Mouse (Mus musculus): ENCODE measurements around the gene Ctnna3. TPM values are rescaled to one million over a fixed set of nuclear protein-coding genes. Genes with fewer than 3 reads are reported as not detected.
"Not testable (repeated sequence)": the region's sequence is repeated elsewhere in the genome, so short reads cannot be mapped to it uniquely, and the experiment has no call there.

The Ctnna3 gene
- polyA plus RNA-seq, 1 experiment from 2014 or later = 0.16 TPM

DNA sequence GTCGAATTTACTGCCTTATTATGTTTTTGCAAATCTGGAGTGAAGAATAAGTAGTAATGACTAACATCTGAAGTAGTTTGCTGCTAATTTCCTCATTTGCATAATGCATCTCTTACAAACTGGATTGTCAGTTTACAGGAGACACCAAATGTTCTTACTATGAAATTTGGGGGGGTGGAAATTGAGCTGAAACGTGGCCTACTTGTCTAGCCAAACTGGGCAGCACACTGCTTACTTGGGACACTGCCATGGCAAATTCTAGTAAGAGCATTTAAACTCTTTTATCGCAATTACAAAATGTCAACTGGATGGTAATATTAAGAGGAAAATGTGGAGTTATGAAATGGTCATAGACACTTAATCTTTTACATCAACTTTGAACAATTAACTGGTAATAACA, 716.6 kb downstream of the Ctnna3 start:
- H3K9me3 ChIP-seq = no peaks in the 10 kb centered on the region
- no peak overlapping the region for H3K27ac ChIP-seq
- no peaks in the 10 kb centered on the region for H3K36me3 ChIP-seq (replicated peaks)
- H3K4me1 ChIP-seq = no peaks in the 10 kb centered on the region
- H3K4me3 ChIP-seq = no peak overlapping the region
- H3K27me3 ChIP-seq (ENCODE audit: poor library complexity, severe bottlenecking) = no peaks in the 10 kb centered on the region
- WGBS = 89% methylated on average over 3 of the region's 3 CpGs
- no peak for DNase-seq (ENCODE audit: extremely low spot score, low spot score)

- no peaks in the 10 kb centered on the region for H3K36me3 ChIP-seq (replicated peaks)
- DNase-seq (ENCODE audit: extremely low spot score, low spot score) = no peak
- no peaks in the 10 kb centered on the region for H3K9me3 ChIP-seq
- H3K4me3 ChIP-seq = no peak overlapping the region
- no peaks in the 10 kb centered on the region for H3K27me3 ChIP-seq (ENCODE audit: poor library complexity, severe bottlenecking)
- 0 out of 2 replicates have a peak, but pooled peaks cover 4% of the 10 kb centered on the region for H3K4me1 ChIP-seq
- 93% methylated on average over 13 of the region's 13 CpGs for WGBS
- H3K27ac ChIP-seq = no peak overlapping the region
Observed at GRCm38 (mm10) chr10:64181696-64182095, 751.8 kb downstream of the Ctnna3 start.

- WGBS = over 99% methylated on average over 4 of the region's 4 CpGs
- H3K27ac ChIP-seq = no peak overlapping the region
- no peak for DNase-seq (ENCODE audit: extremely low spot score, low spot score)
- no peaks in the 10 kb centered on the region for H3K27me3 ChIP-seq (ENCODE audit: poor library complexity, severe bottlenecking)
- H3K4me3 ChIP-seq = no peak overlapping the region
- no peaks in the 10 kb centered on the region for H3K36me3 ChIP-seq (replicated peaks)
- no peaks in the 10 kb centered on the region for H3K9me3 ChIP-seq
- H3K4me1 ChIP-seq = 0 out of 2 replicates have a peak, but pooled peaks cover 4% of the 10 kb centered on the region
Observed at GRCm38 (mm10) chr10:64182731-64183130, 752.8 kb downstream of the Ctnna3 start.

DNA sequence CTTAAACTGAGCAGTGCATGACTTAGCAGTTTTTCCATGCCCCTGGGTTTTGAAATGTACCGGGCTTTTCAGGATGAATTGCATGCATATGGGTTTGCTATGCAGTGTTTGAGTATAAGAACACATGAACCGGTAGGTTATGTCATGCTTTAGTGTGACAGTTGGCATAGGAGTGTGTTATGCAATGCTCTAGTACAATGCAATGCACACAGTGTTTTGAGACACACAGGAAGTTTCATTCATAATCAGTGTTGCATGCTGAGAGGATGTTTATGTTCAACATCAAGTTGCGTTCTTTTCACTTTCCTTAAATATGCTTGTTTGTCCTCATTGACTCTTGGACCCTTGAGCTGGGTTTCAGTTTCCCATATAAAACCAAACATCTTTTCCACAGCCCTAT, 758.1 kb downstream of the Ctnna3 start:
- H3K4me3 ChIP-seq = no peak overlapping the region

DNA sequence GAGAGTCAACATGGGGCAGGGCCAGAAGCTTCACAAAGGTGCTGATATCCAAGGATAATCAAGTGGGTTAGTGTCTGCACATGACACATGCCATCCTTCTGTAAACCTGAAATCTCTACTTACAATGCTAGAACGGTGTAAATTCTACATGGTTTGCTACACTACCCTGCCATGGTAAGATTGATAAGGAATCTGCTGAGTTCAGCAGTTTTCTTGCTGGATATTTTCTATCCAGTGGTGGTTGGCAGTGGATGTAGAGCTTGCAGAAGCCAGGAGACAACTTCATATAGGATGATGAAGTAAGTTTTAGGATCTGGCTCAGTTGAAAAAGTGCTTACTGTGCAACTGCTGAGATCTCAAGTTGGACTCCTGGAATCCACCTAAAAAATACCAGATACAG, 767.7 kb downstream of the Ctnna3 start:
- 96% methylated on average over 1 of the region's 1 CpGs for WGBS

More for the DNA sequence above, 758.1 kb downstream of the Ctnna3 start:
- H3K27me3 ChIP-seq (ENCODE audit: poor library complexity, severe bottlenecking) = no peaks in the 10 kb centered on the region
- no peak overlapping the region for H3K27ac ChIP-seq
- no peaks in the 10 kb centered on the region for H3K4me1 ChIP-seq
- H3K9me3 ChIP-seq = no peaks in the 10 kb centered on the region
- WGBS = 94% methylated on average over 3 of the region's 3 CpGs
- no peaks in the 10 kb centered on the region for H3K36me3 ChIP-seq (replicated peaks)
- no peak for DNase-seq (ENCODE audit: extremely low spot score, low spot score)

DNA sequence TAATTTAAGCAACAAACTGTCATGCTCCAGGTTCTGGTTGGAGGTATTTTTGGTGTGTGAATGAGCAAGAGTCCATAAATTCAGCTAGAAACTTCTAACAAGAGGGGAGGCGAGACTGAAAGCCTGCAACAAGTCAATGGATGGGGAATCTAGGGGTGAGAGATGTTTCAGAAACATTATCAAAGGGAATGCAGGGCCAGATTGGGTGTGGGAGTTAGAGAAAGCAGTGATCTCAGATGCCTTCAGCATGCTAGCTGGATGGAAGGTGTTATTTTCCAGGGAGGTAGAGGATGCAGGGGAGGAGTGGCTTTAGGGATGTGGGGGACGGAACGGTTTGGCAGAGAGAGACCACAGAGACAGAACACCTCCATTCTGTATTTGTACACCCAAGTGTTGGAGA, 785.7 kb downstream of the Ctnna3 start:
- no peaks in the 10 kb centered on the region for H3K4me1 ChIP-seq
- H3K27me3 ChIP-seq (ENCODE audit: poor library complexity, severe bottlenecking) = no peaks in the 10 kb centered on the region
- H3K27ac ChIP-seq = no peak overlapping the region
- H3K4me3 ChIP-seq = no peak overlapping the region
- H3K36me3 ChIP-seq (replicated peaks) = no peaks in the 10 kb centered on the region
- DNase-seq (ENCODE audit: extremely low spot score, low spot score) = no peak
- 89% methylated on average over 3 of the region's 3 CpGs for WGBS
- H3K9me3 ChIP-seq = no peaks in the 10 kb centered on the region

More for the DNA sequence above, 767.7 kb downstream of the Ctnna3 start:
- Histone ChIP-seq H3K9me3 (no peaks in the 10 kb centered on the region), H3K4me1 (no peaks in the 10 kb centered on the region), H3K27me3 (ENCODE audit: poor library complexity, severe bottlenecking) (no peaks in the 10 kb centered on the region), H3K36me3 (replicated peaks) (no peaks in the 10 kb centered on the region), H3K27ac (no peak overlapping the region), H3K4me3 (no peak overlapping the region)
- DNase-seq (ENCODE audit: extremely low spot score, low spot score) = no peak

DNA sequence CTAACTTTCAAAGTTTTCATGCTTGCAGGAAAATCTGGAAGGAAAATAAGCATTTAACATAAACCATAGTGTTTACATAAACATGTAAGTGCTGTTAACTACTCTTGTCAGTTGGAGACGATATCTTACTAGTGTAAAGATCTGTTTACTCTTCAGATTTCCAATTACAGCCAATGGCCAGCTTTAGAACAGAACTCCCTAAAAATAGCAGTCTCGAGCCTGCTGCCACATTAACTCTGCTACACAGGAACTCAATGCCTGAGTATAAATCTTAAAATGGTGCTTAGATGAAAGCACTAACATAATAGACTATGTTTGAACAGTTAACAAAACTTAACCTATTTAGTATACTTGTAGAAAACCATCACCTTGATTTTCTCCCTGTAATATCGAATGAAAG, 793.1 kb downstream of the Ctnna3 start:
- Histone ChIP-seq H3K27ac (no peak overlapping the region), H3K4me1 (no peaks in the 10 kb centered on the region), H3K9me3 (no peaks in the 10 kb centered on the region), H3K36me3 (replicated peaks) (no peaks in the 10 kb centered on the region), H3K4me3 (no peak overlapping the region), H3K27me3 (ENCODE audit: poor library complexity, severe bottlenecking) (no peaks in the 10 kb centered on the region)
- no peak for DNase-seq (ENCODE audit: extremely low spot score, low spot score)
- 76% methylated on average over 3 of the region's 3 CpGs for WGBS

- no peaks in the 10 kb centered on the region for H3K9me3 ChIP-seq
- H3K4me1 ChIP-seq = no peaks in the 10 kb centered on the region
- H3K36me3 ChIP-seq (replicated peaks) = no peaks in the 10 kb centered on the region
- H3K4me3 ChIP-seq = no peak overlapping the region
- H3K27ac ChIP-seq = no peak overlapping the region
- DNase-seq (ENCODE audit: extremely low spot score, low spot score) = no peak
- H3K27me3 ChIP-seq (ENCODE audit: poor library complexity, severe bottlenecking) = no peaks in the 10 kb centered on the region
- 96% methylated on average over 9 of the region's 9 CpGs for WGBS
Observed at GRCm38 (mm10) chr10:64224007-64224406, 794.1 kb downstream of the Ctnna3 start.

- no peak for DNase-seq (ENCODE audit: extremely low spot score, low spot score)
- H3K36me3 ChIP-seq (replicated peaks) = no peaks in the 10 kb centered on the region
- H3K4me3 ChIP-seq = no peak overlapping the region
- H3K27me3 ChIP-seq (ENCODE audit: poor library complexity, severe bottlenecking) = no peaks in the 10 kb centered on the region
- H3K27ac ChIP-seq = no peak overlapping the region
- H3K9me3 ChIP-seq = no peaks in the 10 kb centered on the region
- WGBS = 93% methylated on average over 6 of the region's 6 CpGs
- no peaks in the 10 kb centered on the region for H3K4me1 ChIP-seq
Observed at GRCm38 (mm10) chr10:64224424-64224823, 794.5 kb downstream of the Ctnna3 start.

- H3K9me3 ChIP-seq; H3K27ac ChIP-seq; H3K27me3 ChIP-seq (ENCODE audit: poor library complexity, severe bottlenecking); DNase-seq (ENCODE audit: extremely low spot score, low spot score); H3K4me1 ChIP-seq; H3K36me3 ChIP-seq (replicated peaks); H3K4me3 ChIP-seq: not testable (repeated sequence)
Observed at GRCm38 (mm10) chr10:64225826-64226225, 795.9 kb downstream of the Ctnna3 start.

- Histone ChIP-seq H3K27ac (no peak overlapping the region), H3K36me3 (replicated peaks) (no peaks in the 10 kb centered on the region), H3K9me3 (no peaks in the 10 kb centered on the region), H3K4me3 (no peak overlapping the region), H3K27me3 (ENCODE audit: poor library complexity, severe bottlenecking) (no peaks in the 10 kb centered on the region), H3K4me1 (no peaks in the 10 kb centered on the region)
- WGBS = 93% methylated on average over 4 of the region's 4 CpGs
- no peak for DNase-seq (ENCODE audit: extremely low spot score, low spot score)
Observed at GRCm38 (mm10) chr10:64243421-64243820, 813.5 kb downstream of the Ctnna3 start.

DNA sequence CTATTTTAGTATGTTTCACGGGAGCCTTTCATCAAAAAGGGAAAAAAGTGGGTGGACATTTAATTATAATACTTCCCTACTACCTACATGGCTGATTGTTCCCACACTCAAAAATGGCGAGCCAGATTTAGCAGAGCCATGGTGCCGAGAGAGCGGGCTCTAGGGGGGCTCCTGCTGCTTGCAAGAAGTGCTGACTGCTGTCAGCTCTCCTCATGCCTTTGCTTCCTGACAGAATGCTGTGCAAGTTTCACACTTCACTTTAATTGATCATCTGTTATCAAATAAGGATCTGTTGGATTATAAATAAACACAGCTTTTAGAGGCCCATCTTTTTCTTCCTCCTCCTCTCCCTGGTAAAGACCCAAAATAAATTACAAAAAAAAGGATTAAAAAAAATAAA, 838.3 kb downstream of the Ctnna3 start:
- H3K36me3 ChIP-seq (replicated peaks) = no peaks in the 10 kb centered on the region
- no peak overlapping the region for H3K4me3 ChIP-seq
- no peak overlapping the region for H3K27ac ChIP-seq
- no peaks in the 10 kb centered on the region for H3K27me3 ChIP-seq (ENCODE audit: poor library complexity, severe bottlenecking)
- WGBS = 82% methylated on average over 4 of the region's 4 CpGs
- H3K9me3 ChIP-seq = no peaks in the 10 kb centered on the region
- H3K4me1 ChIP-seq = no peaks in the 10 kb centered on the region
- no peak for DNase-seq (ENCODE audit: extremely low spot score, low spot score)

DNA sequence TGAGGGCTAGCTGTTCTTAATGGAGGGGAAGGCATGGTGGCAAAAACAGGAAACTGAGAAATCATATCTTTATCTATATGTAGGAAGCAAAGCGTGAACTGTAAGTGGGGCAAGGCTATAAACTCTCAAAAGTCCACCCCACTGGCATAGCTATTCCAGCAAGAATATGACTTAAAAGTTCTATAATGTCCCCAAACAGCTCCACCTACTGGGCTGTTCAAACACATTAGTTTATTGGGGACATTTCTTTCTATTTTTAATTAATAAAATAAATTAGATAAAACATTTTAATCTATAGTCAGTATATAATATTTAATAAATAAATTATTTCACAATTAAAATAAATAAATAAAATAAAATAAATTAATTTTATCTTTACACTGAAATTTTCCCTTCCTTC, 845.2 kb downstream of the Ctnna3 start:
- no peak for DNase-seq (ENCODE audit: extremely low spot score, low spot score)
- H3K9me3 ChIP-seq = no peaks in the 10 kb centered on the region
- no peaks in the 10 kb centered on the region for H3K27me3 ChIP-seq (ENCODE audit: poor library complexity, severe bottlenecking)
- H3K4me1 ChIP-seq = no peaks in the 10 kb centered on the region
- H3K27ac ChIP-seq = no peak overlapping the region
- H3K4me3 ChIP-seq = no peak overlapping the region
- WGBS = 79% methylated on average over 1 of the region's 1 CpGs
- H3K36me3 ChIP-seq (replicated peaks) = no peaks in the 10 kb centered on the region

GRCm38 (mm10) chr10:64278836-64279235, 848.9 kb downstream of the Ctnna3 start:
- 92% methylated on average over 2 of the region's 2 CpGs for WGBS
- Histone ChIP-seq H3K9me3 (no peaks in the 10 kb centered on the region), H3K4me1 (no peaks in the 10 kb centered on the region)

More at GRCm38 (mm10) chr10:64278836-64279235, 848.9 kb downstream of the Ctnna3 start:
- Histone ChIP-seq H3K36me3 (replicated peaks) (no peaks in the 10 kb centered on the region), H3K4me3 (no peak overlapping the region), H3K27me3 (ENCODE audit: poor library complexity, severe bottlenecking) (no peaks in the 10 kb centered on the region), H3K27ac (no peak overlapping the region)
- no peak for DNase-seq (ENCODE audit: extremely low spot score, low spot score)
